Mouse (Mus musculus): ENCODE results near the gene Gm32802. TPM values are rescaled to one million over a fixed set of nuclear protein-coding genes. Genes with fewer than 3 reads are reported as not detected.
"Not testable (repeated sequence)": the region's sequence is repeated elsewhere in the genome, so short reads cannot be mapped to it uniquely, and the experiment has no call there.

The Gm32802 gene
- total and polyA plus RNA-seq, 3 experiments = 0.04 to 0.12 TPM; not detected in 1

DNA sequence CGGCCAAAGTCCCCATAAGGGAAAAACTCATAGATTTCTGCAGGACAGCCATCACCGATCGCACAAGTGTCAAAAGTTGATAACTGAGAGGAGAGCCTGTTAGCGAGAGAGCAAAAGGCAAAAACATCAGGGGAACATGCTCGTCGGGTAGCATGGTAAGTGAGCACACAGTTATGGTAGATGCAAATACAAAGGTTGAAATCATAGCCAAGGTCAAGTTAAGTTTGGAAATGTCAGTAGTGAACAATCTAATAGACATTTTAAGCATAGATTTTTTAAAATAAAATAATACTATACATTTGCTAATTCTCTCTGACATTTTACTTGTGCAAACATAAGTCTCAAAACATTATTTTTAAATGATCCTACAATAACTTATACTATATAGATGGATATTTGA, 36.5 kb downstream of the Gm32802 start, which contains the start of gene Iltifb:
Gene Iltifb (minus strand): TSS at position 101 of the 400 bp plus-strand sequence.
- TF ChIP-seq MYB (IDR thresholded peaks at IDR 0.05; ENCODE audit: low read depth, low read length) = no peak
- TF ChIP-seq MAZ (IDR thresholded peaks at IDR 0.05; ENCODE audit: low read depth, low read length) = no peak
- no peak for TF ChIP-seq GABPA (IDR thresholded peaks at IDR 0.05; ENCODE audit: low read depth, low read length)
- TF ChIP-seq USF1 (IDR thresholded peaks at IDR 0.05; ENCODE audit: low read depth, low read length) = no peak
- TF ChIP-seq GATA1 (IDR thresholded peaks at IDR 0.05; ENCODE audit: low read depth, low read length) = no peak
- TF ChIP-seq BHLHE40 (IDR thresholded peaks at IDR 0.05; ENCODE audit: borderline replicate concordance, low read depth, low read length) = no peak
- no peak for TF ChIP-seq RAD21 (IDR thresholded peaks at IDR 0.05; ENCODE audit: low read depth, low read length)
- no peak for TF ChIP-seq ETS1 (IDR thresholded peaks at IDR 0.05; ENCODE audit: low read depth, low read length)
- TF ChIP-seq MYC (IDR thresholded peaks at IDR 0.05; ENCODE audit: low read depth, low read length) = no peak
- TF ChIP-seq POLR2AphosphoS2 (IDR thresholded peaks at IDR 0.05; ENCODE audit: low read length) = no peak
- TF ChIP-seq ZC3H11A (IDR thresholded peaks at IDR 0.05; ENCODE audit: low read depth, low read length) = no peak
- TF ChIP-seq POLR2A (IDR thresholded peaks at IDR 0.05; ENCODE audit: control insufficient read depth in 1 of 2, insufficient read depth in 1 of 2, low read depth in 1 of 2, low read length in 2 of 2, poor library complexity in 1 of 2) = no peak
- no peaks in the 10 kb centered on the region for H3K9me3 ChIP-seq (replicated peaks; ENCODE audit: insufficient read depth, low read length)
- H3K4me1 ChIP-seq (ENCODE audit: control insufficient read depth in 1 of 2, insufficient read depth in 2 of 2, low read length in 2 of 2) = no peaks in the 10 kb centered on the region
- H3K27me3 ChIP-seq (ENCODE audit: control insufficient read depth in 1 of 2, insufficient read depth in 2 of 2, low read length in 2 of 2) = no peaks in the 10 kb centered on the region
- no peak within 1 kb of the TSS for H3K27ac ChIP-seq (ENCODE audit: control insufficient read depth, low read depth, low read length)
- no peaks in the 10 kb centered on the region for H3K79me2 ChIP-seq (ENCODE audit: control insufficient read depth, insufficient read depth, low read length, poor library complexity)
- no peak for DNase-seq (ENCODE audit: low read depth, low spot score)
- no peak within 1 kb of the TSS for H3K9ac ChIP-seq (ENCODE audit: control insufficient read depth, low read depth, low read length, poor library complexity, severe bottlenecking)
- H3K4me3 ChIP-seq (ENCODE audit: control insufficient read depth in 1 of 2, insufficient read depth in 1 of 2, low read depth in 2 of 2, low read length in 2 of 2) = no peak within 1 kb of the TSS
- H3K36me3 ChIP-seq (ENCODE audit: control insufficient read depth in 1 of 2, insufficient read depth in 2 of 2, low read length in 2 of 2) = no peaks in the 10 kb centered on the region

DNA sequence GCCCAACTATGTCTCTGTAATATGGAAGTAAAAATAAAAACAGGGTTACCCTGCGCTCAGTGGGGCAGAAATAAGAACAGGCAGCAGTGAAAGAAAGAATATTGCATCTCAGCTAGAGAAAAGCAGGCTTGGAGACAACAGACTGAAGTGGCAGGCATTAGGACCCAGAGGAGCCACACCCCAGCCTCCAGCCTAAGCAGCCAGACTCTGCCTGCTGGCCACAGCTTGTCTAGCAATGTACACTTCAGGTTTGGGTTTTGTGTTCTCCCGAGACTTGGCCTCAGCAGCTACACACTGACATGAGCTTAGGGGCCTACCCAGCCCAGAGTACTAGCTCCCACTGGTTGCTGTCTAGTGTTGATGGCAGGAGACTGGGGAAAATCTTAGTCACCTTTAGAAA, 43.6 kb downstream of the Gm32802 start:
- DNase-seq (ENCODE audit: low read depth, low spot score) = not testable (repeated sequence)

More for the DNA sequence above, 43.6 kb downstream of the Gm32802 start:
- not testable (repeated sequence) for H3K27ac ChIP-seq (ENCODE audit: control insufficient read depth, low read depth, low read length); H3K36me3 ChIP-seq (ENCODE audit: control insufficient read depth in 1 of 2, insufficient read depth in 2 of 2, low read length in 2 of 2); H3K4me1 ChIP-seq (ENCODE audit: control insufficient read depth in 1 of 2, insufficient read depth in 2 of 2, low read length in 2 of 2); H3K4me3 ChIP-seq (ENCODE audit: control insufficient read depth in 1 of 2, insufficient read depth in 1 of 2, low read depth in 2 of 2, low read length in 2 of 2); H3K9ac ChIP-seq (ENCODE audit: control insufficient read depth, low read depth, low read length, poor library complexity, severe bottlenecking); H3K9me3 ChIP-seq (replicated peaks; ENCODE audit: insufficient read depth, low read length); H3K27me3 ChIP-seq (ENCODE audit: control insufficient read depth in 1 of 2, insufficient read depth in 2 of 2, low read length in 2 of 2); H3K79me2 ChIP-seq (ENCODE audit: control insufficient read depth, insufficient read depth, low read length, poor library complexity)

Other genes starting within 250 kb of the Gm32802 start
- gene Mdm1, start 116.9 kb upstream of the Gm32802 start, total RNA-seq (2012; rRNA removed) = 27.9 and 28.0 TPM in 2 replicates
- 10 to 100 TPM in 1 of 2 experiments, not detected in 1; 44.5 TPM for gene Mdm1, start 116.9 kb upstream of the Gm32802 start, polyA plus RNA-seq (2012; ENCODE audit: insufficient read depth in 1 of 2, insufficient read length in 2 of 2, low read depth in 1 of 2, low replicate concordance in 2 of 2, missing spikeins in 1 of 2)
- not detected in 2 replicates for gene Il22, start 53.7 kb upstream of the Gm32802 start, total RNA-seq (2012; rRNA removed)
- not detected for gene Il22, start 53.7 kb upstream of the Gm32802 start, polyA plus RNA-seq (2012; ENCODE audit: insufficient read depth in 1 of 2, insufficient read length in 2 of 2, low read depth in 1 of 2, low replicate concordance in 2 of 2, missing spikeins in 1 of 2)
- 0.12 TPM in 1 of 2 replicates, not detected in the other for gene Gm32717, start 17.9 kb upstream of the Gm32802 start, total RNA-seq (2012; rRNA removed)
- gene Gm32717, start 17.9 kb upstream of the Gm32802 start, polyA plus RNA-seq (2012; ENCODE audit: insufficient read depth in 1 of 2, insufficient read length in 2 of 2, low read depth in 1 of 2, low replicate concordance in 2 of 2, missing spikeins in 1 of 2) = under 1 TPM in 1 of 2 experiments, not detected in 1; 0.04 TPM
- not detected in 2 replicates for gene Iltifb, start 36.4 kb downstream of the Gm32802 start, total RNA-seq (2012; rRNA removed)
- gene Iltifb, start 36.4 kb downstream of the Gm32802 start, polyA plus RNA-seq (2012; ENCODE audit: insufficient read depth in 1 of 2, insufficient read length in 2 of 2, low read depth in 1 of 2, low replicate concordance in 2 of 2, missing spikeins in 1 of 2) = not detected
- gene Gm9040, start 68.3 kb downstream of the Gm32802 start, total RNA-seq (2012; rRNA removed) = not detected in 2 replicates
- gene Gm9040, start 68.3 kb downstream of the Gm32802 start, polyA plus RNA-seq (2012; ENCODE audit: insufficient read depth in 1 of 2, insufficient read length in 2 of 2, low read depth in 1 of 2, low replicate concordance in 2 of 2, missing spikeins in 1 of 2) = not detected
- gene Gm9044, start 73.7 kb downstream of the Gm32802 start, total RNA-seq (2012; rRNA removed) = not detected in 2 replicates
- not detected for gene Gm9044, start 73.7 kb downstream of the Gm32802 start, polyA plus RNA-seq (2012; ENCODE audit: insufficient read depth in 1 of 2, insufficient read length in 2 of 2, low read depth in 1 of 2, low replicate concordance in 2 of 2, missing spikeins in 1 of 2)
- 0.29 and 0.31 TPM in 2 replicates for gene Gm9045, start 79.1 kb downstream of the Gm32802 start, total RNA-seq (2012; rRNA removed)
- under 1 TPM in 1 of 2 experiments, not detected in 1; 0.07 TPM for gene Gm9045, start 79.1 kb downstream of the Gm32802 start, polyA plus RNA-seq (2012; ENCODE audit: insufficient read depth in 1 of 2, insufficient read length in 2 of 2, low read depth in 1 of 2, low replicate concordance in 2 of 2, missing spikeins in 1 of 2)
- gene Gm9046, start 84.6 kb downstream of the Gm32802 start, total RNA-seq (2012; rRNA removed) = not detected in 2 replicates
- gene Gm9046, start 84.6 kb downstream of the Gm32802 start, polyA plus RNA-seq (2012; ENCODE audit: insufficient read depth in 1 of 2, insufficient read length in 2 of 2, low read depth in 1 of 2, low replicate concordance in 2 of 2, missing spikeins in 1 of 2) = not detected
- not detected in 2 replicates for gene Gm9048, start 90.0 kb downstream of the Gm32802 start, total RNA-seq (2012; rRNA removed)
- gene Gm9048, start 90.0 kb downstream of the Gm32802 start, polyA plus RNA-seq (2012; ENCODE audit: insufficient read depth in 1 of 2, insufficient read length in 2 of 2, low read depth in 1 of 2, low replicate concordance in 2 of 2, missing spikeins in 1 of 2) = not detected
- gene Gm9049, start 95.4 kb downstream of the Gm32802 start, total RNA-seq (2012; rRNA removed) = 0.29 and 0.31 TPM in 2 replicates
- under 1 TPM in 1 of 2 experiments, not detected in 1; 0.07 TPM for gene Gm9049, start 95.4 kb downstream of the Gm32802 start, polyA plus RNA-seq (2012; ENCODE audit: insufficient read depth in 1 of 2, insufficient read length in 2 of 2, low read depth in 1 of 2, low replicate concordance in 2 of 2, missing spikeins in 1 of 2)
- not detected in 2 replicates for gene Ifng, start 182.4 kb downstream of the Gm32802 start, total RNA-seq (2012; rRNA removed)
- gene Ifng, start 182.4 kb downstream of the Gm32802 start, polyA plus RNA-seq (2012; ENCODE audit: insufficient read depth in 1 of 2, insufficient read length in 2 of 2, low read depth in 1 of 2, low replicate concordance in 2 of 2, missing spikeins in 1 of 2) = not detected